Mouse (Mus musculus) midbrain, postnatal 0 days (tissue): ENCODE measurements around the gene Entpd3. TPM values are rescaled to one million over a fixed set of nuclear protein-coding genes. Genes with fewer than 3 reads are reported as not detected.

Source experiments
- ATAC-seq: fragments of 200-750 bp; cut with Nextera tagmentation; 2 replicates; pipeline ENCODE4 v1.8.0; 2017; ENCODE audit warnings: moderate number of reproducible peaks, mild to moderate bottlenecking, moderate TSS enrichment, moderate library complexity; ENCODE audit not compliant: low FRiP score
- DNase-seq: peaks from one replicate; pipeline ENCODE4 v3.0.0-alpha.2; 2015; ENCODE audit warnings: low spot score
- H3K27ac ChIP-seq: fragments of 300-500 bp; sonication (generic); 2 replicates; pipeline ENCODE4 v1.5.1; 2014; ENCODE audit warnings: low read depth, mild to moderate bottlenecking, low read length, mixed read lengths
- H3K27me3 ChIP-seq: fragments of 300-500 bp; sonication (generic); 2 replicates; pipeline ENCODE4 v1.6.1; 2014; ENCODE audit warnings: low read length, control low read depth, mixed read lengths; ENCODE audit not compliant: insufficient read depth
- H3K36me3 ChIP-seq: fragments of 300-500 bp; sonication (generic); 2 replicates; pipeline ENCODE4 v1.6.1; 2014; ENCODE audit warnings: low read length, control low read depth, mixed read lengths; ENCODE audit not compliant: insufficient read depth
- H3K4me1 ChIP-seq: fragments of 300-500 bp; sonication (generic); 2 replicates; pipeline ENCODE4 v1.6.1; 2014; ENCODE audit warnings: mild to moderate bottlenecking, control low read depth, antibody characterized with exemption, low read length, mixed read lengths; ENCODE audit not compliant: insufficient read depth
- H3K4me2 ChIP-seq: fragments of 300-500 bp; sonication (generic); 2 replicates; pipeline ENCODE4 v1.6.1; 2014; ENCODE audit warnings: low read depth, mild to moderate bottlenecking, low read length, mixed read lengths; ENCODE audit not compliant: poor library complexity, severe bottlenecking
- H3K4me3 ChIP-seq: fragments of 300-500 bp; sonication (generic); 2 replicates; pipeline ENCODE4 v1.5.1; 2014; ENCODE audit warnings: low read depth, mild to moderate bottlenecking, low read length, moderate library complexity
- H3K9ac ChIP-seq: fragments of 300-500 bp; sonication (generic); replicated peaks from 2 replicates; pipeline ENCODE4 v1.6.1; 2014; ENCODE audit warnings: mild to moderate bottlenecking, low read length, moderate library complexity, mixed read lengths; ENCODE audit not compliant: poor library complexity, severe bottlenecking
- H3K9me3 ChIP-seq: fragments of 300-500 bp; sonication (generic); 2 replicates; pipeline ENCODE4 v1.6.1; 2016; ENCODE audit warnings: low read length, control low read depth
- CTCF ChIP-seq: IDR thresholded peaks from 2 replicates; pipeline ENCODE4 v1.5.1; 2016; ENCODE audit warnings: antibody characterized with exemption, mild to moderate bottlenecking
- WGBS: fragments of 180-500 bp; shearing (Covaris S2); extraction: QIAGEN DNeasy Blood & Tissue Kit; methylation state at CpG from one replicate; pipeline ENCODE4 v1.1.7; 2014; 5-methylcytosine and 5-hydroxymethylcytosine counted together
- polyA plus RNA-seq: library from polyadenylated mRNA; unstranded; fragments of >200 nt; fragmentation: Nextera tagmentation; extraction: Ambion mirVana; gene quantifications from 2 replicates; pipeline ENCODE4 v1.2.1, GENCODE M21; 2015
- total RNA-seq: library from RNA; depleted of rRNA; stranded (reverse); fragments of >200 nt; gene quantifications from 2 replicates; pipeline ENCODE4 v1.2.3, GENCODE M21; 2014

The Entpd3 gene
- total and polyA plus RNA-seq, 2 experiments from 2014 or later, result 4.7 to 9.0 TPM

- Histone ChIP-seq H3K36me3 (peaks cover 28% of the 10 kb centered on the region), H3K4me1 (peaks cover 3% of the 10 kb centered on the region; the same call in 1 of the 2 replicates), H3K9ac (peak overlapping the region; percentile 84), H3K4me2 (peak overlapping the region; percentile 90), H3K9me3 (no peaks in the 10 kb centered on the region), H3K27me3 (no peaks in the 10 kb centered on the region), H3K27ac (peak overlapping the region; percentile 48; the same call in 1 of the 2 replicates), H3K4me3 (peak overlapping the region; percentile 71)
- TF ChIP-seq CTCF, result no peak; the same call in 1 of the 2 replicates
- ATAC-seq (peak; percentile 88), DNase-seq (peak; percentile 98)
- under 1% methylated on average over 43 of the region's 43 CpGs for WGBS
Observed at GRCm38 (mm10) chr9:120577133-120577651, 37.6 kb downstream of the Entpd3 start.

- H3K4me3 ChIP-seq, result peak overlapping the region; percentile 71
- no peak for TF ChIP-seq CTCF
- H3K27me3 ChIP-seq, result no peaks in the 10 kb centered on the region
- peaks cover 28% of the 10 kb centered on the region for H3K36me3 ChIP-seq
- H3K9me3 ChIP-seq, result no peaks in the 10 kb centered on the region
- no peak for ATAC-seq
- H3K4me2 ChIP-seq, result peak overlapping the region; percentile 90
- no peaks in the 10 kb centered on the region for H3K4me1 ChIP-seq
- peak overlapping the region; percentile 48; the same call in 1 of the 2 replicates for H3K27ac ChIP-seq
- no peak for DNase-seq
- peak overlapping the region; percentile 84 for H3K9ac ChIP-seq
- WGBS, result 57% methylated on average over 12 of the region's 12 CpGs
Observed at GRCm38 (mm10) chr9:120577706-120578405, 38.2 kb downstream of the Entpd3 start.

- DNase-seq (no peak), ATAC-seq (no peak)
- no peaks in the 10 kb centered on the region for H3K9me3 ChIP-seq
- H3K9ac ChIP-seq, result no peak overlapping the region
- H3K36me3 ChIP-seq, result peaks cover 20% of the 10 kb centered on the region; the same call in 1 of the 2 replicates
- TF ChIP-seq CTCF, result no peak
- no peaks in the 10 kb centered on the region for H3K4me1 ChIP-seq
- H3K27ac ChIP-seq, result no peak overlapping the region
- no peak overlapping the region for H3K4me2 ChIP-seq
- H3K27me3 ChIP-seq, result no peaks in the 10 kb centered on the region
- H3K4me3 ChIP-seq, result no peak overlapping the region
- 63% methylated on average over 6 of the region's 6 CpGs for WGBS
Observed at GRCm38 (mm10) chr9:120578701-120579100, 39.1 kb downstream of the Entpd3 start.

- H3K4me3 ChIP-seq, result no peak overlapping the region
- DNase-seq, result no peak
- no peaks in the 10 kb centered on the region for H3K9me3 ChIP-seq
- no peak overlapping the region for H3K4me2 ChIP-seq
- H3K27ac ChIP-seq, result no peak overlapping the region
- no peaks in the 10 kb centered on the region for H3K27me3 ChIP-seq
- TF ChIP-seq CTCF, result no peak
- H3K4me1 ChIP-seq, result no peaks in the 10 kb centered on the region
- ATAC-seq, result no peak
- WGBS, result 56% methylated on average over 7 of the region's 7 CpGs
- no peak overlapping the region for H3K9ac ChIP-seq
- H3K36me3 ChIP-seq, result peaks cover 10% of the 10 kb centered on the region; the same call in 1 of the 2 replicates
Observed at GRCm38 (mm10) chr9:120579808-120580207, 40.2 kb downstream of the Entpd3 start.

- WGBS, result 22% methylated on average over 21 of the region's 21 CpGs
- ATAC-seq (no peak), DNase-seq (no peak)
- Histone ChIP-seq H3K27ac (0 out of 2 replicates have a peak overlapping the region, but pooled peaks have one; percentile 51), H3K9ac (0 out of 2 replicates have a peak overlapping the region, but pooled peaks have one; percentile 13), H3K4me3 (peak overlapping the region; percentile 19; the same call in 1 of the 2 replicates), H3K9me3 (no peaks in the 10 kb centered on the region), H3K27me3 (no peaks in the 10 kb centered on the region), H3K36me3 (no peaks in the 10 kb centered on the region), H3K4me1 (no peaks in the 10 kb centered on the region), H3K4me2 (peak overlapping the region; percentile 47)
- TF ChIP-seq CTCF, result no peak
Observed at GRCm38 (mm10) chr9:120581941-120582618, 42.5 kb downstream of the Entpd3 start.
